ENCODE assay signal across 18 mouse cellular contexts in the genomic region with DNA sequence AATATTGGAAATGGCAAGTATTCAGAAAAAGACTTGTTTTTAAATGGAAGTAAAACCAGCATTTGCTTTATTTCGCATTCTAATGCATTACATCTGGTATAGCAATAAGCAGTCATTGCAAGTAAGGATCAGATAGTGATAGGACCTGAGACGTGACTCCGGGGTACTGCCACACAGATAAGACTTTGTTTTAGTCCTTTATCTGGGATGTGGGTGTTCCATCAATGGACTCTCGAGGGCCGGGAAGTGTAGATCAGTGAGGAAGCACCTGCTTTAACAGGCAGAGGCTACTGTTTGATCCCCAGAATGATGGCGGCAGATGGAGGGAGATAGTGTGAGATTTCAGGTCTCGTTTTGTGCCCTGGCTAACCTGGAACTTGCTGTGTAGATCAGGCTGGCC.
DNase-seq lines count a peak whose midpoint lies in the region; ATAC-seq and TF ChIP-seq lines count a peak whose summit lies in the region.
"Had no signal": no experiment of that assay in that cellular context is flagged by ENCODE, and none has a peak within 500 bp of the region (broad histone marks: within the 10 kb centered on the region; RNA-seq: fewer than 3 reads in every experiment).

No protein-coding gene starts in this region.

- no peak overlapping the region for H3K9ac ChIP-seq in liver, embryonic 13.5 days
- no peak overlapping the region for H3K9ac ChIP-seq in liver, postnatal 0 days (replicated peaks)
- H3K9ac ChIP-seq: forebrain, embryonic 13.5 days; heart, embryonic 12.5 days; hindbrain, embryonic 14.5 days had no signal

- peak; percentile 44 for DNase-seq in heart, adult 11 months
- DNase-seq in heart, adult 9 months (ENCODE audit: low spot score in 2 of 2): no peak
- DNase-seq in liver, embryonic 13.5 days: peak; percentile 38
- DNase-seq in liver, postnatal 0 days: no peak
- no peak for DNase-seq in ovary, postnatal 10 days (ENCODE audit: low spot score)
- no peak for DNase-seq in lung, postnatal 25 days (ENCODE audit: low spot score)
- DNase-seq: adrenal gland, adult 8-10 months; B cell, adult 2 months; cerebellum, adult 18-20 months; cerebellum, adult 9-11 months; gastrocnemius, postnatal 10 days; heart, adult 2 months had no signal

- H3K27ac ChIP-seq in liver, embryonic 13.5 days: no peak overlapping the region
- no peak overlapping the region for H3K27ac ChIP-seq in liver, postnatal 0 days (ENCODE audit: low read depth)
- H3K27ac ChIP-seq: embryonic facial prominence, embryonic 10.5 days; forebrain, embryonic 13.5 days; heart, adult 2 months; hindbrain, embryonic 10.5 days; hindbrain, embryonic 14.5 days had no signal

- H3K9me3 ChIP-seq in liver, embryonic 13.5 days (replicated peaks): no peaks in the 10 kb centered on the region
- no peaks in the 10 kb centered on the region for H3K9me3 ChIP-seq in liver, postnatal 0 days (ENCODE audit: low read length)
- H3K9me3 ChIP-seq: embryonic facial prominence, embryonic 10.5 days; forebrain, embryonic 13.5 days; heart, embryonic 12.5 days; hindbrain, embryonic 10.5 days had no signal

- no peaks in the 10 kb centered on the region for H3K27me3 ChIP-seq in liver, embryonic 13.5 days
- H3K27me3 ChIP-seq in liver, postnatal 0 days (ENCODE audit: insufficient read depth, low read length): no peaks in the 10 kb centered on the region
- H3K27me3 ChIP-seq: forebrain, embryonic 13.5 days; heart, embryonic 12.5 days had no signal

- ATAC-seq in liver, embryonic 13.5 days (ENCODE audit: low read depth): peak; percentile 62; the same call in 1 of the 2 replicates
- no peak for ATAC-seq in liver, postnatal 0 days
- no peak for ATAC-seq in CD4-positive, CD25-positive, alpha-beta regulatory T cell, adult 4 months
- ATAC-seq: forebrain, embryonic 13.5 days had no signal

- WGBS in liver, embryonic 13.5 days (ENCODE audit: insufficient replicate concordance): 35% methylated on average over 7 of the region's 7 CpGs
- 61% methylated on average over 7 of the region's 7 CpGs for WGBS in liver, postnatal 0 days (ENCODE audit: insufficient replicate concordance)

- H3K4me1 ChIP-seq in liver, embryonic 13.5 days (replicated peaks): peaks cover 5% of the 10 kb centered on the region; the same call in 1 of the 2 replicates
- no peaks in the 10 kb centered on the region; the same call in 1 of the 2 replicates for H3K4me1 ChIP-seq in liver, postnatal 0 days (ENCODE audit: insufficient read depth)
- H3K4me1 ChIP-seq: heart, embryonic 12.5 days; hindbrain, embryonic 10.5 days had no signal

- H3K4me3 ChIP-seq in liver, embryonic 13.5 days (replicated peaks): no peak overlapping the region
- no peak overlapping the region for H3K4me3 ChIP-seq in liver, postnatal 0 days (ENCODE audit: low read depth, low read length)
- H3K4me3 ChIP-seq: embryonic facial prominence, embryonic 10.5 days; forebrain, embryonic 13.5 days; heart, adult 2 months; heart, embryonic 12.5 days; hindbrain, embryonic 10.5 days had no signal

- TF ChIP-seq CTCF in liver, postnatal 0 days (IDR thresholded peaks at IDR 0.05; ENCODE audit: low read depth): no peak

- TF ChIP-seq EP300 in liver, postnatal 0 days (IDR thresholded peaks at IDR 0.05; ENCODE audit: low read depth): peak; percentile 22; the same call in 1 of the 2 replicates

- H3K36me3 ChIP-seq in liver, embryonic 13.5 days: no peaks in the 10 kb centered on the region
- H3K36me3 ChIP-seq in liver, postnatal 0 days (replicated peaks; ENCODE audit: insufficient read depth, low read length): no peaks in the 10 kb centered on the region
- H3K36me3 ChIP-seq: embryonic facial prominence, embryonic 10.5 days had no signal

- H3K4me2 ChIP-seq in liver, embryonic 13.5 days: no peak overlapping the region
- H3K4me2 ChIP-seq in liver, postnatal 0 days (ENCODE audit: low read depth, low read length): no peak overlapping the region
- H3K4me2 ChIP-seq: forebrain, embryonic 13.5 days; heart, embryonic 12.5 days; hindbrain, embryonic 14.5 days had no signal

Comparison
In these comparisons a context has a peak if more than half of its experiments do, and no peak if none do; other contexts are left out.
1. DNase-seq: peak in heart, adult 11 months (single experiment) and liver, embryonic 13.5 days (single experiment); none in heart, adult 9 months (0 of 2), liver, postnatal 0 days (single experiment), ovary, postnatal 10 days (single experiment) and lung, postnatal 25 days (single experiment).